ENCODE assay signal across 13 mouse cellular contexts in the genomic region with DNA sequence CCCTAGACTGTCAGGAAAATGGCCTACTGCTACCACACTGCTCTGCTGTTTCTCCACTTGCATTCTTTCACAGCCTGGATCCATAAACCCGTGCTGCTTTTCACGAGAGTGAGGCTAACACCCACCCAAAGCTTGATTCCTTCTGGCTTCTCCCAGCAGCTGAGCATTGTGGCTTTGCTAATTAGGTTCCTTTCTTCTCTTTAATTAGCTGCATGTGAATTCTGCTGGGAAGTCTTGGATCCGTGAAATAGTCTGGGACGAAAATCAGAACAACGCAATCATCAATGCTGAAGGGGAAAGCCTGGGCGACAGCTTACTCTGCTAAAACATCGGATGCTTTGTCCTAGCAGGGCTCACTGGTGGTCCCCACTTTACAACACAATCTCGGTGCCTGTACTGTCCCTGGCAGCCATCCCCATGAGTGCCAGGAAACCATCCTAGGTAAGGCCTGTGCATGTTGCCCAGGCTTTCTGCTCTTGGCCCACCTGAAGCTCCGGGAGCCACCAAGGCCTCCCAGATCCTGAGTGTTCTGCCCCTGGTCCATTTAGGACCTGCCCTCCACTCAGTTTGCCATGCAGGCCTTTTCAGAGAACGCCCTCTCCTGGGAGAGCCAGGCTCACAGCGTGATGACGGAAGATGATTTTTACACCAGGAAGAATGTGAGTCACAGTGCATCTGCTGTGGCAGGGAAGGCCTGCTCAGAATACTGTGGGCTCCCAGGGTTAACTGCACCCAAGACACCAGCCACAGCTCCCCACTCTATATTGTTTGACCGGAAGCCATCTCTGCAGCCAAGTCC. TPM values are rescaled to one million over a fixed set of nuclear protein-coding genes. Genes with fewer than 3 reads are reported as not detected.
DNase-seq lines count a peak whose midpoint lies in the region; ATAC-seq lines count a peak whose summit lies in the region.
"Had no signal": no experiment of that assay in that cellular context is flagged by ENCODE, and none has a peak within 500 bp of the region (broad histone marks: within the 10 kb centered on the region; RNA-seq: fewer than 3 reads in every experiment).

No protein-coding gene starts in this region.

- 49% methylated on average over 13 of the region's 13 CpGs for whole genome bisulfite sequencing in neural tube, embryonic 12.5 days
- 31% methylated on average over 13 of the region's 13 CpGs for WGBS in hindbrain, embryonic 14.5 days
- 57% methylated on average over 13 of the region's 13 CpGs for WGBS in midbrain, embryonic 11.5 days

- no peaks in the 10 kb centered on the region for H3K27me3 ChIP-seq in neural tube, embryonic 12.5 days (replicated peaks)
- no peaks in the 10 kb centered on the region for H3K27me3 ChIP-seq in hindbrain, embryonic 14.5 days (ENCODE audit: control insufficient read depth, insufficient read depth, low read length)
- H3K27me3 ChIP-seq in midbrain, embryonic 11.5 days (ENCODE audit: control insufficient read depth, insufficient read depth, low read length), result no peaks in the 10 kb centered on the region
- H3K27me3 ChIP-seq: heart, embryonic 15.5 days; kidney, embryonic 15.5 days had no signal

- no peak overlapping the region for H3K4me2 ChIP-seq in neural tube, embryonic 12.5 days (replicated peaks)
- no peak overlapping the region for H3K4me2 ChIP-seq in hindbrain, embryonic 14.5 days (replicated peaks)
- H3K4me2 ChIP-seq in midbrain, embryonic 11.5 days, result no peak overlapping the region
- H3K4me2 ChIP-seq: heart, embryonic 15.5 days; kidney, embryonic 15.5 days had no signal

- ATAC-seq in neural tube, embryonic 12.5 days (ENCODE audit: low FRiP score, low read depth), result 0 out of 2 replicates have a peak, but pooled peaks have one; percentile 8
- peak; percentile 83 for ATAC-seq in hindbrain, embryonic 14.5 days (ENCODE audit: low FRiP score)
- ATAC-seq in midbrain, embryonic 11.5 days (ENCODE audit: low FRiP score), result no peak

- H3K9me3 ChIP-seq in neural tube, embryonic 12.5 days, result no peaks in the 10 kb centered on the region
- H3K9me3 ChIP-seq in hindbrain, embryonic 14.5 days (ENCODE audit: control insufficient read depth, low read length), result no peaks in the 10 kb centered on the region
- H3K9me3 ChIP-seq in midbrain, embryonic 11.5 days (ENCODE audit: control insufficient read depth, low read length), result no peaks in the 10 kb centered on the region
- H3K9me3 ChIP-seq: heart, embryonic 15.5 days; kidney, embryonic 15.5 days had no signal

- no peak overlapping the region for H3K4me3 ChIP-seq in neural tube, embryonic 12.5 days
- no peak overlapping the region for H3K4me3 ChIP-seq in hindbrain, embryonic 14.5 days (replicated peaks; ENCODE audit: low read length)
- H3K4me3 ChIP-seq in midbrain, embryonic 11.5 days (ENCODE audit: low read depth, low read length), result no peak overlapping the region
- H3K4me3 ChIP-seq: erythroblast, embryonic 14.5 days; heart, embryonic 15.5 days; kidney, embryonic 15.5 days had no signal

- H3K4me1 ChIP-seq in neural tube, embryonic 12.5 days, result peaks cover 23% of the 10 kb centered on the region
- peaks cover 30% of the 10 kb centered on the region for H3K4me1 ChIP-seq in hindbrain, embryonic 14.5 days (replicated peaks; ENCODE audit: control insufficient read depth, insufficient read depth, low read length)
- peaks cover 12% of the 10 kb centered on the region for H3K4me1 ChIP-seq in midbrain, embryonic 11.5 days (ENCODE audit: control insufficient read depth, insufficient read depth, low read length)
- H3K4me1 ChIP-seq: heart, embryonic 15.5 days; kidney, embryonic 15.5 days had no signal

- H3K9ac ChIP-seq in neural tube, embryonic 12.5 days, result no peak overlapping the region
- H3K9ac ChIP-seq in hindbrain, embryonic 14.5 days, result peak overlapping the region; percentile 16
- peak overlapping the region; percentile 18; the same call in 1 of the 2 replicates for H3K9ac ChIP-seq in midbrain, embryonic 11.5 days (ENCODE audit: low read length)
- H3K9ac ChIP-seq: heart, embryonic 15.5 days; kidney, embryonic 15.5 days; liver, embryonic 14.5 days had no signal

- DNase-seq in neural tube, embryonic 10.5 days (ENCODE audit: extremely low spot score, low spot score), result no peak
- DNase-seq in hindbrain, embryonic 14.5 days (ENCODE audit: low spot score), result peak; percentile 52
- peak; percentile 59 for DNase-seq in midbrain, embryonic 11.5 days (ENCODE audit: low spot score, missing footprints)
- DNase-seq in kidney, postnatal 10 days, result no peak
- DNase-seq in adrenal gland, postnatal 14 days, result no peak
- no peak for DNase-seq in gastrocnemius, postnatal 4 days (ENCODE audit: low spot score in 2 of 2)
- DNase-seq in ovary, adult 18-20 months (ENCODE audit: low spot score), result no peak
- DNase-seq: cerebellum, adult 8-10 months had no signal

- no peaks in the 10 kb centered on the region for H3K36me3 ChIP-seq in neural tube, embryonic 12.5 days
- H3K36me3 ChIP-seq in hindbrain, embryonic 14.5 days (replicated peaks; ENCODE audit: control insufficient read depth, insufficient read depth), result no peaks in the 10 kb centered on the region
- H3K36me3 ChIP-seq in midbrain, embryonic 11.5 days (ENCODE audit: control insufficient read depth, insufficient read depth, low read length), result no peaks in the 10 kb centered on the region
- H3K36me3 ChIP-seq: heart, embryonic 15.5 days; kidney, embryonic 15.5 days had no signal

- H3K27ac ChIP-seq in neural tube, embryonic 12.5 days, result peak overlapping the region; percentile 53; the same call in 1 of the 2 replicates
- H3K27ac ChIP-seq in hindbrain, embryonic 14.5 days, result peak overlapping the region; percentile 92
- H3K27ac ChIP-seq in midbrain, embryonic 11.5 days (ENCODE audit: low read depth, low read length), result no peak overlapping the region
- H3K27ac ChIP-seq: heart, embryonic 15.5 days; kidney, embryonic 15.5 days; liver, embryonic 14.5 days had no signal

RNA-seq across cellular contexts. Expression of gene Celf3, which starts 12.3 kb away (rescaled TPM):
- polyA plus RNA-seq in neural tube, embryonic 12.5 days (2016; fragmentation: Nextera tagmentation; extraction: Ambion mirVana), result 204 and 222 TPM in 2 replicates
- 182 and 237 TPM in 2 replicates for polyA plus RNA-seq in hindbrain, embryonic 14.5 days (2014; fragmentation: Nextera tagmentation; extraction: Ambion mirVana)
- 150 and 154 TPM in 2 replicates for polyA plus RNA-seq in midbrain, embryonic 11.5 days (2014; fragmentation: Nextera tagmentation; extraction: Ambion mirVana)
- total RNA-seq in adrenal gland, postnatal 14 days (2021), result 21.8 and 28.1 TPM in 2 replicates
- total RNA-seq in gastrocnemius, postnatal 4 days (2021), result under 1 TPM in 1 of 2 experiments, not detected in 1; 0.27 TPM
- polyA plus RNA-seq: erythroblast, embryonic 14.5 days had no signal

RNA-seq across cellular contexts. Expression of gene Riiad1, which starts 14.3 kb away (rescaled TPM):
- polyA plus RNA-seq in neural tube, embryonic 12.5 days (2016; fragmentation: Nextera tagmentation; extraction: Ambion mirVana), result 11.9 and 12.9 TPM in 2 replicates
- polyA plus RNA-seq in hindbrain, embryonic 14.5 days (2014; fragmentation: Nextera tagmentation; extraction: Ambion mirVana), result 15.8 and 24.9 TPM in 2 replicates
- polyA plus RNA-seq in midbrain, embryonic 11.5 days (2014; fragmentation: Nextera tagmentation; extraction: Ambion mirVana), result 15.3 TPM in 2 replicates
- 4.0 and 4.4 TPM in 2 replicates for total RNA-seq in adrenal gland, postnatal 14 days (2021)
- total RNA-seq in gastrocnemius, postnatal 4 days (2021), result 1 to 10 TPM; 6.1 to 8.0 TPM
- polyA plus RNA-seq: erythroblast, embryonic 14.5 days; liver, embryonic 14.5 days had no signal

RNA-seq across cellular contexts. Expression of gene Oaz3, which starts 22.1 kb away (rescaled TPM):
- 0.81 and 0.96 TPM in 2 replicates for polyA plus RNA-seq in neural tube, embryonic 12.5 days (2016; fragmentation: Nextera tagmentation; extraction: Ambion mirVana)
- 0.89 and 1.2 TPM in 2 replicates for polyA plus RNA-seq in hindbrain, embryonic 14.5 days (2014; fragmentation: Nextera tagmentation; extraction: Ambion mirVana)
- 0.12 TPM in 1 of 2 replicates, not detected in the other for polyA plus RNA-seq in midbrain, embryonic 11.5 days (2014; fragmentation: Nextera tagmentation; extraction: Ambion mirVana)
- not detected in 2 replicates for total RNA-seq in adrenal gland, postnatal 14 days (2021)
- total RNA-seq in gastrocnemius, postnatal 4 days (2021), result not detected
- polyA plus RNA-seq: erythroblast, embryonic 14.5 days had no signal

RNA-seq across cellular contexts. Expression of gene Mrpl9, which starts 22.7 kb away (rescaled TPM):
- 65.1 and 67.6 TPM in 2 replicates for polyA plus RNA-seq in neural tube, embryonic 12.5 days (2016; fragmentation: Nextera tagmentation; extraction: Ambion mirVana)
- 58.4 and 59.9 TPM in 2 replicates for polyA plus RNA-seq in hindbrain, embryonic 14.5 days (2014; fragmentation: Nextera tagmentation; extraction: Ambion mirVana)
- 71.1 and 73.3 TPM in 2 replicates for polyA plus RNA-seq in midbrain, embryonic 11.5 days (2014; fragmentation: Nextera tagmentation; extraction: Ambion mirVana)
- 87.6 and 87.8 TPM in 2 replicates for total RNA-seq in adrenal gland, postnatal 14 days (2021)
- 10 to 100 TPM; 51.7 to 53.1 TPM for total RNA-seq in gastrocnemius, postnatal 4 days (2021)

RNA-seq across cellular contexts. Expression of gene Tdrkh, which starts 52.8 kb away (rescaled TPM):
- 47.3 and 55.5 TPM in 2 replicates for polyA plus RNA-seq in neural tube, embryonic 12.5 days (2016; fragmentation: Nextera tagmentation; extraction: Ambion mirVana)
- 45.8 and 53.5 TPM in 2 replicates for polyA plus RNA-seq in hindbrain, embryonic 14.5 days (2014; fragmentation: Nextera tagmentation; extraction: Ambion mirVana)
- 55.3 and 63.2 TPM in 2 replicates for polyA plus RNA-seq in midbrain, embryonic 11.5 days (2014; fragmentation: Nextera tagmentation; extraction: Ambion mirVana)
- total RNA-seq in adrenal gland, postnatal 14 days (2021), result 10.7 and 10.9 TPM in 2 replicates
- 10 to 100 TPM; 11.0 to 14.0 TPM for total RNA-seq in gastrocnemius, postnatal 4 days (2021)

Comparison
In these comparisons a context has a peak if more than half of its experiments do, and no peak if none do; other contexts are left out.
1. DNase-seq: peak in hindbrain, embryonic 14.5 days (single experiment) and midbrain, embryonic 11.5 days (single experiment); none in neural tube, embryonic 10.5 days (single experiment), kidney, postnatal 10 days (single experiment), adrenal gland, postnatal 14 days (single experiment), gastrocnemius, postnatal 4 days (0 of 2) and ovary, adult 18-20 months (single experiment).